Mouse (Mus musculus) urinary bladder, adult 2 months (tissue): ENCODE data around the gene Man1c1. TPM values are rescaled to one million over a fixed set of nuclear protein-coding genes. Genes with fewer than 3 reads are reported as not detected.
A peak's percentile ranks its signal among the peaks of the same experiment; 100 is the strongest.

Experiments used
- DNase-seq: peaks from one replicate; pipeline ENCODE4 v3.0.0; 2022; ENCODE audit warnings: low spot score
- polyA plus RNA-seq: library from polyadenylated mRNA; depleted of rRNA; stranded (reverse); fragments of >200 nt; gene quantifications from 2 replicates; pipeline ENCODE4 v1.2.3, GENCODE M21; 2012

Man1c1 gene
- polyA plus RNA-seq, 1 experiment: 7.3 TPM

DNA sequence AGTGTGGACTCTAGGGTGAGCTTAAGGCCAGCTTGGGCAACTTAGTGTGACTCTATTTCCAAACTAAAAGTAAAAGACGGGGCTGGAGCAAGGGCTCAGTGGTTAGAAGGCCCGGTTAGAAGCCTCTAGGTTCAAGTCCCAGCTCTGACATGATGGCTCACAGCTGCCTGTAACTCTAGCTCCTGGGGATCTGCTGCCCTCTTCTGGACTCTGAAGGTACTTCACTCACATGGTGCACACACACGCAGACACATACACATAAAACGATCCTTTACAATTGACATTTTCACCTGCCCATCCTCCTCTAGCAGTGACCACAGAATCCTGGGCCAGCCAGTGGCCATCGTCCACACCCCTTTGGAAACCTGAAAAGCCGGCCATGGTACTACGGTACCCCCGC lies 154.2 kb downstream of the Man1c1 start:
- no peak for DNase-seq

DNA sequence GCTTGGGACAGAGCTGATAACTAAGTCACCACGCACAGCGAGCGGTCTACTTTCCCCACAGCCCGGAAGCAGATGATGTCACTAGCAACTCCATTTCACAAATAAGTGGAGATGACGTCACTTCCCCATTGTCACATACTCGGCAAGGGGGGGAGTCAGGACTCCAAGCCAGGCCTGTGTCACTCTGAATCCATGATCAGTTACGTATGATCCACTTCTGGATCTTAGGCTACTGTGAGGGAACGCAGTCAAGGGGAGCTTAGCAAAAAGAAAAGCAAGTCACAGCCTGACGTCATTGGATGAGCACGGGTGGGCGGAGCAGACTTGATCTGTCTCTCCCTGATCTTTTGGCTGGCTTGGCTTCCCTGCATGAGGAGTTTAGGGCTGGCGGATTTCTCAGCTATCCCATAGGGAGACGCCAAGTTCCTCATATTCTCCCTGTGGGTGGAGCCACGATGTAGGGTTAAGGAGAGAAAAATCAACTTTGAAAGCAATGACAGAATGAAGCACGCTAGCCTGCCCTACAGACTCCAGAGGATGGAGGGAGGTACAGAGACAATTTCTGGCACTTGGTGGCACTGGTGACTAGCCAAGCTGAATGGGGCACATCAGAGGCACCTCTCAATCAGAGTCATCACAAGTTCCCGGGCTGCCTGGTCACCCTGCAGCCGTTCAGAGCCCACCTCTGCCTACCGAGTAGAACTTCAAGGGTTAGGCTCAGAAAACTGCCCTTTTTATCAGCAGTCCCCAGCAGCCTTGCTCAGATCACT lies 155.7 kb downstream of the Man1c1 start:
- no peak for DNase-seq

DNA sequence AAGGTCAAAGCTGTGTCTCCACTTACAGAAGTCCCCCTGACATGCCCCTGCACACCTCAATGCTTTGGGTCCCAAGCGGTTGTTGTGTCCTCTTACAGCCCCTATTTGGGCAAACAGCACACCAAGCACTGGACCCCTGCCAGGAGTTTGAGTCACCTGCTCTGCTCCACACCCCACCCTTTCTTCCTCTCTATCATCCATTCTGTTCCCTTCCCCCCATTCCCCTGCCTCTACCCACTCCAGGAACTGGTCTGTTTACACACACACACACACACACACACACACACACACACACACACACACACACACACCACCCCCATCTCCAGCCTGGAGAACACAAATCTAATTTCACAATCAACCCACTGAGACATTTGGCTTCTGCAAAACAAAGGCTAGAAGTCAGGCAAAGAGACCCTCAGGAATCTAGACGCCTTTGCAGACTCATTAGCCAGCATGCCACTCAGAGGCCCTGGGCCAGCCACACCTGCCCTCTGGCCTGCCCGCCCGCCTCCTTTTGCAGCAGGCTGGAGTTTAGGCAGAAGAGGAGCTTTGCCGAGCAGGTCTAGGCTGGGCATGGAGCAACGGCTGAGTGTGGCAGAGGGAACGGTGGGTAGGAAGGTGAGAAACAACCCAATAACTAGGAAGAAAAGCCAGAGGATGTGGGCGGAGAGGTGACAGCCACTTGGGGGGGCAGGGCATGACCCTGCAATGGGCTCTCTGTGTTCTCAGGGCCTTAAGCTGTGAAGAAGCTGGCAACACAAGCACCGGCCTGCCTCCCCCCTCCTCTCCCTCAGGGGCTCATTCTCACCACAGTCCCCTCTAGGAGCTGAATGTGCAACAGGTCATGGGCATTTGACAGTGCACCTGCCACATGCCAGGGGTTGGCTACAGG lies 157.0 kb downstream of the Man1c1 start:
- DNase-seq: peak; percentile 48

GRCm38 (mm10) chr4:134543261-134543660 lies 160.8 kb downstream of the Man1c1 start:
- peak; percentile 89 for DNase-seq

- no peak for DNase-seq
Observed at GRCm38 (mm10) chr4:134542726-134543125, 161.4 kb downstream of the Man1c1 start.

DNA sequence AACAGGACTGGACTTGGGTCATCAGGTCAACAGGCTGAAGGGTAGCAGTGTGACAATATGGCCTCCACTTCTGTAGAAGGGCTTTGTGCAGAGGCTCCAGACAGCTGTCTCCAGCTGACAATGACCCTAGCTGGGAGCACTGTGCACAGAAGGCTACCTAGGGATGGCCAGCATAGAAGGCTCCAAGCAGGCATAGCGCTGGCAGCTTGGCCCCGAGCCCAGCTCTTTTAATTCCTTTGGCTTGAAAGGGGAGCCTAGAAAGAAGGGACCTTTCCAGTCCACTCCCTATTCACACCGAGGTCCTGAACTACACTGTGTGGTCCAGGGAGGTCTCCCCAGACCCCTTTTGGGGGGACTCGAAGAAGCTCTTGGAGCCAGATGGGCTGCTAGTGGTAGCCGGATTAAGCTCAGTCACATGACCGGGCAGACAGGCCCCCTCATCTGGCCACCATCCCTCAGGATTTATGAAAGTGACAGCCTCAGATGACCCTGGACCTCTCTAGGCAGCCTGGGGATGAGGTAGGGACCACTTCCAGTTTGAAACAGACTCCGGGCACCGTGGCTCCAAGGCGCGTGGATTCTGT lies 165.0 kb downstream of the Man1c1 start:
- no peak for DNase-seq

DNA sequence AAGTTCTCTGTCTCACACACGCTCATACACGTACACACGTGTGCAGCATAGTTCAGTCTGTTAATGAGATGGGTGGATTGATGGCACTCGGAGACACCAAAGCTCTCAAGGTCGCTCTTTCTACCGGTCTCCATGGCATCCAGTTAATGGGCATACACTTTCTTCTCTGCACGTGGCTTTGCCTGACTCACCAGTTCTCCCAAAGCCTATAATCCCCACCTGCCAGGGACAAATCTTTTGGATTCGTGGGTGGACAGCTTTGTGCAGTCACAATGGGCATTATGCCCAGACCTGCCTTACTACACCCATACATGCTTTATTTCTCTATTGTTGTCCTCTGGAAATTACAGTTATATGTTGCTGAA lies 168.3 kb downstream of the Man1c1 start:
- no peak for DNase-seq

DNA sequence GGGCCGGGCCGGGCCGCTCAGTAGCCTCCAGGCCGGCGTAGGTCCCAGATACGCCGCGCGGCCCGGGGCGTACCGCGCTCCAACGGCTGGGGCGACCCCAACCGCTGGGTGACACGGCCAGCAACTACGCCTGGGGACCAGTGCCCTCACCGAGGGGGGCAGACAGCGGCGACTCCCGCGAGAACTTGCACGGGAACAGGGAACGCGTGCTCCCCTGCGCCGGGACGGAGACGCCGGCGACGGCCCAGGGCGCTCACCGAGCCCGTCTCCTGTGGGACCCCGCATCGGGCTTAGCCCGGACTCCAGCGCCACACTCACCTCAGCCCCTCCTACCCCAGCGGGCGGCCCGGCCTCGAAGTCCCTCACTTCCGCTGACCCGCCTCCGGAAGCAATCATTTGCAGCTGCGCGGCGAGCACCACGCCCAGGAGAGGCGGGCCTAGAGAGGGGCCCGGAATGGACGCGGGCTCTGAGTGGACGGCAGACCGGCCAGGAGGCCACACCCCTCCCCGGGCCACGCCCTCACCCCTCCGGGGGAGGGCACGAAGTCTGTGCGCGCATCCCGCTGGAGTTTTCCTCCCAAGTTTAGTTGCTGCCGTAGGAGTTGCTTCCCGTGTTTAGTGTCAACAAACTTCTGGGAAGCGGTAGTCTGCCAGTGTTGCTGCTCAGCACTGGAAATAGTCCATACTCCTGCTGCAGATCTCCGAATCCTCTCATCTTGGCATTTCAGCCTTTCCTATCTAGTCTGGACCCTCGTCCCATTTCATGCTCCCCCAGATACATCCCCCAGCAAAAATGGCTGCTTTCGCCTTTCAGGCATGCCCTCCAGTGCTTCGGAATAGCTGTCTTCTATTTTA lies 168.9 kb downstream of the Man1c1 start, which contains the start of gene Mtfr1l:
Gene Mtfr1l, minus strand, starts transcription at position 456 of the 855 bp plus-strand sequence.
- DNase-seq: peak; percentile 95

DNA sequence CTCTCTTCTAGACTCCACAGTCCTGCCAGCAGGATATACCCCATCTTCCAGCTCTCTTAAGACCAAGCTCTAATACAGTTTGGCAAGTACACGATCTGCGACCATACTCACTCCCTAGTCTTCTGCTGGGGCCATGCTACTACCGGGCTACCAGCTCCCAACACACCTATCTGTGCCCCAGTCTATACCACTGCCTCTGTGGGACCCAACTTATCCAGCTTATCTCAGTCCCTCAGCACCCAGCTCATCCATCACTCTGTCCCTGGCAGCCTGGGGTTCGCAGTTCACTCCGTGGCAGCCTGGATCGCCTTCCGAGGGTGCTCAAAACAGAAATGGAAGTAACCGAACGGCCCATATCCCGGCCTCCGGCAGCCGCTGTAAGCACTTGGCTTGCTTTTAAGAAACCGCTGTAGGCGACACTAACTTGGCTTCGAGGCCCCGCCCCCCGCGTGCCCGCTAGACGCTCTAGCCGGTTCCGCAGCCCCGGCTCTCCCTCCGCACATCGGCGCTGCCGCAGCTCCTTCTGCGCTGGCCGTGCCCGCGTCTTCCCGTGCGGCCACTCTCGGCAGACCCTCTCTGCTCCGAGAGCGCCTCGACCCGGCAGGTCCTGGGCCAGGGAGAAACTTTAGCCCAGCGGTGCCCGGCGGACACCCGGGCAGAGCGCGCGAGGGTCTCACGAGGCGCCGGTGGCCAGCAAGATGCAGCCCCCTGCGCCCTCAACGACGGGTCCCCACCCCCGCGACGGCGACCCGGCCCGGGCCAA lies 169.8 kb downstream of the Man1c1 start:
- DNase-seq: peak; percentile 63

GRCm38 (mm10) chr4:134533421-134533820 lies 170.7 kb downstream of the Man1c1 start:
- DNase-seq: no peak

DNA sequence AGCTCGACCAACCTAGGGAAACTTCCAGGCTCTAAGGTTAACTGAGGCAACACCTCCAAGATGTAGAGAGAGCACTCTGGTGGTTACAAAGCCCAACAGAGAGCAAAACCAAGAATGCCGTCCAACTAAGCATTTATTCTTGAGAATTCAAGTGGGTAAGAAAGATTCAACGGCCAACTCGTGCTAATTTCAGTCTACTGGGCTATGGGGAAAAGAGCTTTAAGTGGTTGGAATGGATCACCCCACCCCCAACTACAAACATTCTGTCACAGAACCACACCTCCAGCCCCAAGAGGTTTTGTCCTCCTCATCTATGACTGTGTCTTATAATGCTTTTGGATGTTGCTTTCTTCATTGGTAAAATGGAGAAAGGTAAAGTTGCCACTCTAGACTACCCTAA lies 171.2 kb downstream of the Man1c1 start:
- no peak for DNase-seq

GRCm38 (mm10) chr4:134526220-134526619 lies 177.9 kb downstream of the Man1c1 start:
- DNase-seq: no peak

- DNase-seq: no peak
Observed at GRCm38 (mm10) chr4:134525806-134526205, 178.3 kb downstream of the Man1c1 start.

GRCm38 (mm10) chr4:134523447-134523846 lies 180.6 kb downstream of the Man1c1 start:
- DNase-seq: no peak

- DNase-seq: no peak
Observed at GRCm38 (mm10) chr4:134519281-134519680, 184.8 kb downstream of the Man1c1 start.

GRCm38 (mm10) chr4:134518541-134518940 lies 185.5 kb downstream of the Man1c1 start:
- DNase-seq: no peak

- no peak for DNase-seq
Observed at GRCm38 (mm10) chr4:134517719-134518118, 186.4 kb downstream of the Man1c1 start.

- DNase-seq: no peak
Observed at GRCm38 (mm10) chr4:134516981-134517380, 187.1 kb downstream of the Man1c1 start.

DNA sequence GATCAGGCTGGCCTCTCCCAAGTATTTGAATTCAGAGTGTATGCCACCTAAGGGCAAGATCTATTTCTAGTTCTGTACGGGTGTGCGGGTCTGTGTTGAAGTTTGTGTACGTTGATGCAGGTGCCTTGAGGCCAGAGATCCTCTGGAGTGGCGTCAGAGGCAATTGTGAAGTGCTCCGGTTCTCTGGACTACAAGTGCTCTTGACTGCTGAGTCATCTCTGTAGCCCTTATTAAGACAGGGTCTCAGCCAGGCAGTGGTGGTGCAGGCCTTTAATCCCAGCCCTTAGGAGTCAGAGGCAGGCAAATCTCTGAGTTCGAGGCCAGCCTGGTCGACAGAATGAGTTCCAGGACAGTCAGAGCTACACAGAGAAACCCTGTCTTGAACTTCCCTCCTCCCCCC lies 188.5 kb downstream of the Man1c1 start:
- DNase-seq: no peak

GRCm38 (mm10) chr4:134514309-134514930 lies 189.7 kb downstream of the Man1c1 start:
- DNase-seq: no peak
